Comparison of ENCODE assay signal across 8 mouse cellular contexts in the genomic region with DNA sequence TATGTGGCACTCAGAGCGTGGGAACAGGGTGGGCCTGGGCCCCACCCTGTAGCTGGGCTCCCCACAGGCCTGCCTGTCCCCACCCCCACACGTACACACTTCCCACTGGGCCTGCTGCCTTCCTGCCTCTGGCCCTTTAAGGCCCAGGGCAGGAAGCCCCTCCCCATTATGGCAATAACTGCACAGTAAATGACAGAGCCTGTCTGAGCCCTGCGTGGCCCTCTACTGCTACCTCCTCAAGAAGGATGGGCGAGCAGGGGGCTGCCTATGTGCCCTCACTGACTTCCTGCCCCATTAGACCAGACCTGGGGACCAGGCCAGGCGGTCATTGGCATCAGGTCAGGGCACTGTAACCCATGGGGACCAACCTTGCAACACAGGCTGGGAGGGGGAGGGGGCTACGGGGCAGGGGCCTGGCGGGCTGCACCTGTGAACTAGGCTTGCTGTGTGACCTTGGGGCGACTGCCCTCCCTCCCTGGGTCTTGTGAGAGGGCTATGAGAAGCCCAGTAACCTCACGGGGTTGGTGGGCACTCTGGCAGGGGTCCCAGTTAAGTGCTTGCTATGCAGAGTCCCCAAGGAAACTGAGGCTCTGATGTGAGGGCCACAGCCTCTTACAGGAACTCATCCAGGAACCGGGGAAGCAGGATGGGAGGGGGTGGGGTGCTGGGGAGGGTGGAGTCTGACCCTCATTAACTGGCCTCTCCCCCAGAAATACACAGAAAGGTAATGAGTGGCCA. TPM values are rescaled to one million over a fixed set of nuclear protein-coding genes. Genes with fewer than 3 reads are reported as not detected.
A peak's percentile ranks its signal among the peaks of the same experiment; 100 is the strongest.
DNase-seq lines count a peak whose midpoint lies in the region; ATAC-seq and TF ChIP-seq lines count a peak whose summit lies in the region.

No protein-coding gene starts in this region.

- TF ChIP-seq CTCF in C2C12 (IDR thresholded peaks at IDR 0.05; ENCODE audit: control insufficient read depth, insufficient read depth, insufficient read length) (no peak), ES-Bruce4 (IDR thresholded peaks at IDR 0.05; ENCODE audit: low read depth, low read length) (no peak)

- peaks cover 29% of the 10 kb centered on the region for H3K36me3 ChIP-seq in C2C12 (ENCODE audit: control insufficient read depth, insufficient read depth)
- H3K36me3 ChIP-seq in ES-Bruce4 (ENCODE audit: control insufficient read depth, insufficient read depth, low read length, poor library complexity, severe bottlenecking), result peaks cover 17% of the 10 kb centered on the region
- H3K36me3 ChIP-seq in midbrain, embryonic 11.5 days (ENCODE audit: control insufficient read depth, insufficient read depth, low read length), result peaks cover 21% of the 10 kb centered on the region

- H3K27me3 ChIP-seq in C2C12 (ENCODE audit: control insufficient read depth, insufficient read depth, insufficient read length) (no peaks in the 10 kb centered on the region), ES-Bruce4 (ENCODE audit: control insufficient read depth, insufficient read depth, low read length, poor library complexity, severe bottlenecking) (no peaks in the 10 kb centered on the region)
- peaks cover 2% of the 10 kb centered on the region for H3K27me3 ChIP-seq in midbrain, embryonic 11.5 days (ENCODE audit: control insufficient read depth, insufficient read depth, low read length)

- no peak for TF ChIP-seq POLR2A in ES-Bruce4 (IDR thresholded peaks at IDR 0.05; ENCODE audit: insufficient read depth, low read length)

- H3K4me1 ChIP-seq in ES-Bruce4 (ENCODE audit: control insufficient read depth, insufficient read depth, low read length), result peaks cover 2% of the 10 kb centered on the region
- peaks cover 34% of the 10 kb centered on the region for H3K4me1 ChIP-seq in midbrain, embryonic 11.5 days (ENCODE audit: control insufficient read depth, insufficient read depth, low read length)

- H3K79me2 ChIP-seq in C2C12 (ENCODE audit: control insufficient read depth, insufficient read depth), result peaks cover 82% of the 10 kb centered on the region

- peak overlapping the region; percentile 97 for H3K9ac ChIP-seq in ES-Bruce4 (ENCODE audit: low read depth, poor library complexity, severe bottlenecking)
- H3K9ac ChIP-seq in midbrain, embryonic 11.5 days (ENCODE audit: low read length), result peak overlapping the region; percentile 24

- H3K4me3 ChIP-seq in C2C12 (ENCODE audit: insufficient read depth, poor library complexity, severe bottlenecking) (peak overlapping the region; percentile 18), ES-Bruce4 (ENCODE audit: low read depth, low read length) (peak overlapping the region; percentile 95)
- no peak overlapping the region for H3K4me3 ChIP-seq in midbrain, embryonic 11.5 days (ENCODE audit: low read depth, low read length)

- H3K9me3 ChIP-seq in ES-Bruce4 (replicated peaks; ENCODE audit: control insufficient read depth, insufficient read depth, low read length, poor library complexity, severe bottlenecking), result no peaks in the 10 kb centered on the region
- H3K9me3 ChIP-seq in midbrain, embryonic 11.5 days (ENCODE audit: control insufficient read depth, low read length), result no peaks in the 10 kb centered on the region

- ATAC-seq in midbrain, embryonic 11.5 days (ENCODE audit: low FRiP score), result no peak

- H3K79me3 ChIP-seq in C2C12 (ENCODE audit: low read depth), result peaks cover 68% of the 10 kb centered on the region

- H3K4me2 ChIP-seq in midbrain, embryonic 11.5 days, result no peak overlapping the region

- H3ac ChIP-seq in C2C12 (ENCODE audit: control insufficient read depth, insufficient read length, low read depth), result peak overlapping the region; percentile 37

- 73% methylated on average over 10 of the region's 10 CpGs for WGBS in midbrain, embryonic 11.5 days

- peak; percentile 60 to 71 for DNase-seq in heart, adult 9 months (ENCODE audit: low spot score in 2 of 2)
- peak; percentile 58 for DNase-seq in kidney, postnatal 14 days
- no peak for DNase-seq in midbrain, embryonic 11.5 days (ENCODE audit: low spot score, missing footprints)
- no peak for DNase-seq in ovary, postnatal 14 days (ENCODE audit: low spot score)
- DNase-seq in spleen, adult 12 weeks (ENCODE audit: low spot score), result no peak
- no peak for DNase-seq in right cerebral cortex, postnatal 25 days

- peak overlapping the region; percentile 89 for H3K27ac ChIP-seq in ES-Bruce4 (ENCODE audit: insufficient read depth, low read length)
- no peak overlapping the region for H3K27ac ChIP-seq in midbrain, embryonic 11.5 days (ENCODE audit: low read depth, low read length)

- TF ChIP-seq EP300 in ES-Bruce4 (IDR thresholded peaks at IDR 0.05; ENCODE audit: insufficient read depth, low read depth, low read length), result peak; percentile 50; the same call in 1 of the 2 replicates

TF ChIP-seq in C2C12, 6 proteins besides CTCF, POLR2A, EP300 and RAD21:
- TF ChIP-seq MAX (IDR thresholded peaks at IDR 0.05), result no peak
- no peak for TF ChIP-seq FOSL1 (IDR thresholded peaks at IDR 0.05; ENCODE audit: insufficient read depth, low read length, poor library complexity, severe bottlenecking)
- TF ChIP-seq MYOD1 (IDR thresholded peaks at IDR 0.05; ENCODE audit: control insufficient read depth, insufficient read length, low read depth), result no peak
- TF ChIP-seq CEBPB (IDR thresholded peaks at IDR 0.05; ENCODE audit: low read depth), result no peak
- no peak for TF ChIP-seq USF1 (IDR thresholded peaks at IDR 0.05; ENCODE audit: low read depth)
- TF ChIP-seq MYOG (IDR thresholded peaks at IDR 0.05; ENCODE audit: control insufficient read depth, extremely low read depth, insufficient read length), result no peak
TF ChIP-seq in C2C12: peak in this region for 0.

RNA-seq across cellular contexts. Expression of gene Zbtb7a, which starts 5.9 kb away (rescaled TPM):
- 19.9 TPM for polyA plus RNA-seq in C2C12 (2012; fragmentation: generic; extraction: Trizol)
- polyA plus RNA-seq in ES-Bruce4 (2011; ENCODE audit: insufficient read depth, insufficient read length, low read depth, missing spikeins), result 12.6 and 14.4 TPM in 2 replicates
- 5.3 and 5.6 TPM in 2 replicates for polyA plus RNA-seq in midbrain, embryonic 11.5 days (2014; fragmentation: Nextera tagmentation; extraction: Ambion mirVana)

RNA-seq across cellular contexts. Expression of gene Pias4, which starts 26.8 kb away (rescaled TPM):
- polyA plus RNA-seq in C2C12 (2012; fragmentation: generic; extraction: Trizol), result 31.6 TPM
- polyA plus RNA-seq in ES-Bruce4 (2011; ENCODE audit: insufficient read depth, insufficient read length, low read depth, missing spikeins), result 36.8 and 44.9 TPM in 2 replicates
- 42.1 and 46.5 TPM in 2 replicates for polyA plus RNA-seq in midbrain, embryonic 11.5 days (2014; fragmentation: Nextera tagmentation; extraction: Ambion mirVana)

RNA-seq across cellular contexts. Expression of gene Map2k2, which starts 35.2 kb away (rescaled TPM):
- polyA plus RNA-seq in C2C12 (2012; fragmentation: generic; extraction: Trizol) (92.2 TPM), ES-Bruce4 (2011; ENCODE audit: insufficient read depth, insufficient read length, low read depth, missing spikeins) (46.3 and 53.0 TPM in 2 replicates)
- polyA plus RNA-seq in midbrain, embryonic 11.5 days (2014; fragmentation: Nextera tagmentation; extraction: Ambion mirVana), result 189 and 210 TPM in 2 replicates

RNA-seq across cellular contexts. Expression of gene Eef2, which starts 35.5 kb away (rescaled TPM):
- polyA plus RNA-seq in C2C12 (2012; fragmentation: generic; extraction: Trizol) (2,537 TPM), ES-Bruce4 (2011; ENCODE audit: insufficient read depth, insufficient read length, low read depth, missing spikeins) (2,442 and 2,478 TPM in 2 replicates)
- polyA plus RNA-seq in midbrain, embryonic 11.5 days (2014; fragmentation: Nextera tagmentation; extraction: Ambion mirVana), result 398 and 422 TPM in 2 replicates

RNA-seq across cellular contexts. Expression of gene Dapk3, which starts 41.9 kb away (rescaled TPM):
- polyA plus RNA-seq in C2C12 (2012; fragmentation: generic; extraction: Trizol) (72.8 TPM), ES-Bruce4 (2011; ENCODE audit: insufficient read depth, insufficient read length, low read depth, missing spikeins) (61.2 and 64.8 TPM in 2 replicates)
- 49.7 and 50.6 TPM in 2 replicates for polyA plus RNA-seq in midbrain, embryonic 11.5 days (2014; fragmentation: Nextera tagmentation; extraction: Ambion mirVana)

Comparison
In these comparisons a context has a peak if more than half of its experiments do, and no peak if none do; other contexts are left out.
1. DNase-seq: peak in heart, adult 9 months (2 of 2) and kidney, postnatal 14 days (single experiment); none in midbrain, embryonic 11.5 days (single experiment), ovary, postnatal 14 days (single experiment), spleen, adult 12 weeks (single experiment) and right cerebral cortex, postnatal 25 days (single experiment).